Mouse (Mus musculus) heart, postnatal 36 days (tissue): ENCODE measurements at regions not wholly inside any gene's neighbourhood (a gene's known extent, or its start where the extent isn't known, plus 50 kb on each side); places are given as distances from the start of the nearest gene placed in this dataset.

Experiments
- DNase-seq, 2 experiments: peaks; one replicate each; pipeline ENCODE4 v3.0.0; 2021 to 2022
- intact Hi-C: fragments of 180-260 bp; cut with DNase I; formaldehyde crosslinking; loops from one replicate; pipeline ENCODE4 v1.15.1; 2025

DNA sequence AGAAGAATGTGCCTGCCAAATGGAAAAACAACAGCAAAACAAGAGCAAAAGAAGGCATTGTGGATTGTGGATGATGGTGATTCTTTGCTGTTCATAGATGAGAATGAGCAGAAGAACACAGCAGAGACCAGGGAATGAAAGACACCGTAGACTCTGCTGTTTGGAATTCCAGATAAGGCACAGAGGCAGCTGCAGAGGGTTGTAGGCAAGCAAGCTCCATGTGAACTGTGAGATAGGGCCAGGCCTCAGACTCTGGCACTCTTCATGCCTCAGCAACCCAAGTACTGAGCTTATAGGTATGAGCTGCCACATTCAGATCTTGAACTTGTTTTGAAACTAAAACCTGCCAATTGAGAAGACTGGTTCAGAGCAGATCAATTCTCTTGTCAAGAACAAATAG lies 223.3 kb upstream of the Veph1 start:
- intact Hi-C loops: no loop called here
- no peak for DNase-seq

GRCm38 (mm10) chr3:66518289-66518688 lies 221.7 kb upstream of the Veph1 start:
- intact Hi-C loops: no loop called here
- DNase-seq: no peak

DNA sequence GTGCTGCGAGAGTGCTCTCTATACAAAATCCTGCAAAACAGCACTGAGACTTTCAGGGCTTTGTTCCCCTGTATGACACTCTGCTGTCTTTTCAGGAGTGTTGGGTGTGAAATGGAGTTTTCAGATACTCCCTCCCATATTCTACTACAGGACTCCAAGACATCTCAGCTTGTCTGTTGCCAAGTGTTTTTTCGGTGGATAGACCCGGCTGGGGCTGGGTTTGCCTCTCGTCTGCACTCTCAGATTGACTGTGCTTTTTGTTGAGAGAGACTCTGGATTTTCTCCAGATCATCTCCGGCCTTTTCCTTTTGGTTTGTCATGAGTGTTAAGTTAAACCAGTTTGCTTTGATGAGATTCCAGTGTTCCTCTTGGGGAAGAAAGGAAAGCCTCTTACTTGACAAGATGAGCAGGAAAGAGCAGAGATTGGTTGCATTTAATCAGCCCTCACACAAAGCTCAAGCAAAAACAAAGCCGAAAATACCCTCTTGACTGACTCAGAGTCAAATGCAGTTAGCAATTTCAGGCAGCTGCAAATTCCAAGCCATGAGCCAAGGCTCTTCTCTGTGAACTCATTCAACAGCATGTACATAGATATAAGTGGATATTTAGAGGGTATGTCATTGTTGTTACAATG lies 219.3 kb upstream of the Veph1 start:
- DNase-seq: no peak
- intact Hi-C loops: no loop called here

DNA sequence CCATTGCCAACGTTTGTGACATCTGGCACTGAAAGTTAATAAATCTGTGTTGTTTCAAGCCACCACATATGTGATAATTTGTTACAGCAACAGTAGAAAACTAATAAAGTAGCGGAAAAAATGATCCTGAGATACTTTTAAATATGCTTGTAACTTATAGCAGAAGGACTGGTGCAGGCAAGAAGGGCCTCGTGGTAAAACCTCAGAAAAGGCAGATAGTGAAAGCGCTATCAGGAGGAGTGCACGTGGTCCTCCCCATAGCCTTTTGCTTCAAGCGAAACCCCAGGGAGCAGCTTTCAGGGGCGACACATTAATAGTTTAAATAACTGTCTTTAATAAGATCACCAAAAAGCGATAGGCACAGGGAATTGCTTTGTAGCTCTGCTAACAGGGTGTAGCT lies 217.9 kb upstream of the Veph1 start:
- intact Hi-C loops: no loop called here

GRCm38 (mm10) chr3:66512408-66512807 lies 215.8 kb upstream of the Veph1 start:
- DNase-seq: no peak
- intact Hi-C loops: no loop called here

More for the DNA sequence above, 217.9 kb upstream of the Veph1 start:
- DNase-seq: no peak

DNA sequence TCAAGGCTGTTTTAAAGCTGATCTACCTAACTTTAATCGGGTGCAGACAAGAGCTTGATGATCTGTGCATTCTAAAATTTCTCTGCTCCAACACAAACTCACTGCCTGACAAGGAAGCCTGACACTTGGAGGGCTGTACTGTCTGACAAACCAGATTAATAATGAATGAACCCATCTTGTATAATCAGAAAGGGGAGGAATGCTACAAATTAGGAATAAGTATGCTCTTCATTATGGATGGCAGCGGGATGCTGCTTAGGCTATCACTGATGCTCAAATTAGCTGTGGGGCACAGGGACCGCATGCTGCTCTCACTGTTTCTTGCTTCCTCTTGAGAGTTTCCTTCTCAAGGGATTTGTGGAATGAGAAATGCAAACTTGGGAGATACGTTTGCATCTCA lies 213.8 kb upstream of the Veph1 start:
- DNase-seq: no peak
- intact Hi-C loops: no loop called here

DNA sequence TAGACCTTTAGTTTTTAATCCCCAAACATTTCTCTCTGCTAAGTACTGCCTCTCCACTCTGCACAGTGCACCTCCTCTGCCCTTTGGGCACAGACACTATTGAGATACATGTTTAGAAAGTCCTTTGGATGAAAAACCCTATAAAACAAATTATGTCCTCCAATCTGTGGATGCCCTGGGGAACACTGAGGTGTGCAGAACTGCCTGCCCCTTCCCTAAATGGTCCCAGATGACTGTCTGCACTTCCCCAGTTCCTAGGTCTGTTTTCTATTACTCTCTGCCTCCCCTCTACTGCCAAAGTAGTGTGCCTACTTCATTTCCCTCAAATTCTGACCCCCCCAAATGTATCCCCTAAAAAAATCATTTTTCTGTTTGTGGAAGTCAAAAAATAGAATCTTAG lies 209.5 kb upstream of the Veph1 start:
- intact Hi-C loops: no loop called here
- no peak for DNase-seq

- intact Hi-C loops: no loop called here
- DNase-seq: no peak
Measured at GRCm38 (mm10) chr3:66505476-66506076, 208.9 kb upstream of the Veph1 start.

DNA sequence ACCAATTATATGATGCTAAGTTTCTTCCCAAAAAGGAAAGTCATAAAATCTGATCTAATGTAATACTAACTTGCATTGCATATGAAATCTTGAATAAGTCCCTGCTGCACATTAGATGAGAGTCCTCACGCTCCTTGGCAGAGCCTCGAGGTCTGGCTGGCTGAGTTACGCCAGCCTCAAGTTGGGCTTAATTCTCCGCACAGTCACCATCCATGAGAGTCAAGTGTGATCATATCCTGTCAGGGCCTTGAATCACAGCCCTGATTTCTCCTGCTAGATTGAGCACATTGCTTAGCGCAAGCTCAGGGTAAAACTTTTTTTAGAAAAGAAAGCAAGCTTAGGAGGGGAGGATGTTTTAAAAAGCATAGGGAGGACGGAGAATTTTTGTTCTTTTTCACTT lies 208.1 kb upstream of the Veph1 start:
- DNase-seq: no peak
- intact Hi-C loops: no loop called here

GRCm38 (mm10) chr3:66503615-66504014 lies 207.0 kb upstream of the Veph1 start:
- intact Hi-C loops: no loop called here
- no peak for DNase-seq

GRCm38 (mm10) chr3:66501865-66502264 lies 205.2 kb upstream of the Veph1 start:
- intact Hi-C loops: no loop called here
- no peak for DNase-seq

DNA sequence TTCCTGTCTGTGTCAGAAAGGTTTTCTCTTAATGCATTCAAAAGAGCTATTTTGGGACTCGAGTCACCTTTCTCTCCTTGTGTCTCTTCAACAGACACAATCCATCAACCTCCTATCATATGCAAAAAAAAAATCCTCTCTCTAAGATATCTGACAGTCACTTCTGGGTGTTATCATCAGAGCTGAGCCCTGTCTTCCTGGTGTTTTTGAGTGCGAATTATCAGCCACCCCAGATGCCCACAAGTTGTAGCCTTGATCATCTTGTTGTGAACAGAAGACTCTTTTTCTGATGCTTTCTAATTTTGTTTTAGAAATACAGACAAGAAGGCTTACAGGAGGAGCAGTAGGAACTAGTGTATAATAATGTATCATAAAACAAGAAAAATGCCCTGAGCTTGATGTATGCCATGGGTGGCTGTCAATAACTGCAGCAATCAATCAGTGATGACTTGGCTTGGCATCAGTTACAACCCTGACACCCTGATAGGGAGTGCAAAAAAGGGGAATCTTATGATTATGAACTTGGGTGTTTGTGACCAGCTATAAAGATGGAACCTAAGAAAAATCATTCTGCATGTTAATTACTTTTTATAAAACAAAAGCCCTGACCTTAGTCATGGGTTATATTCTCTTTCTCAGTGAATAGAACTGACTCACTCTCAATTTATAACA lies 197.9 kb upstream of the Veph1 start:
- intact Hi-C loops: no loop called here
- no peak for DNase-seq

DNA sequence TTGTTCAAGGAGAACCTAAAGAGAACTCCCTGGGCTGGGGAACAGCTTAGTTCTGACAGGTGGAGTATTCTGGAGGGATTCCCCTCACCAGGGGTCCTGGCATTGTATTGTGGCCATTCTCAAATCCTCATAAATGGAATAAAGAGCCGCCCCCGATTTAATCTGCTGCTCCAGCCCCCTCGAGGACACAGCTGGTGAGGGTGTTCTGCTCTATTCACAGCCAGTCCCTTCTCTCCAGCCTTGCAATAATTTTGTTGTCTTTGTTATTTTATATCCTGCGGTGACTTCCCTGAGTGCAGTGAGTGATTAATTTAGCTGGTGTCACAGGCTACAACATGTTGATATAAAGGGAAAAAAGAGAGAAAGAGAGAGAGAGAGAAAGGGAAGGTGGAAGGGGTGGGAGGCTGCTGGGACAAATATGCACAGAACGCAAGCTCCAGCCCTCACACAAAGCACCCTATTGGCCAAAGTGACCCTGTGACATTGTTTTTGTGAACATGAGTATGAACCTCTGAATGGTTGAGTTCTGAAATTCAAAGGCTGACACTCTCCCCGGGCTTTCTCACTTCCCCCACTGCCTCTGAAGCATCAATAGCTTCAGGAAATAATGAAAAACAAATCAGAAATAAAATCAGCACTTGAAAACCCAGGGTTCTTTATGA lies 194.2 kb upstream of the Veph1 start:
- DNase-seq: no peak
- intact Hi-C loops: no loop called here

DNA sequence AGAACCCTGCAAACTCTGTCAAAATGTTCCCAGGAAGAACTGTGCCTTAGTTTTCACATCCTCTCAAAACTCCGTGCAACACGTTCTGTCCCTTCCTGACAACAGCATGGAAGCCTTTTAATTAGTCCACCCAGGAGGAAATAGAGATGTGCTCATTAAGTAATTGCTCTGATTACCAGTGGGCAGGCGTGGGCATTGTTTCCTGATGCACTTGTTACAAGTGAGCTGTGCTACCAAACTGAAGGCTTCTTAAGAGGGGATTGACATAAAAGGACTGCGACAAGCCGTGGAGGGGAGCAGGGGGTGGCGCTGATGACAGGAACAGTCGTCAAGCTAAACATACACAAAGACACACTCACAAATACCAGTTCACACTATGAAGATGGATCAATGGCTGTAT lies 192.1 kb upstream of the Veph1 start:
- intact Hi-C loops: no loop called here
- no peak for DNase-seq

- intact Hi-C loops: no loop called here
- DNase-seq: no peak
Measured at GRCm38 (mm10) chr3:66486658-66487057, 190.0 kb upstream of the Veph1 start.

DNA sequence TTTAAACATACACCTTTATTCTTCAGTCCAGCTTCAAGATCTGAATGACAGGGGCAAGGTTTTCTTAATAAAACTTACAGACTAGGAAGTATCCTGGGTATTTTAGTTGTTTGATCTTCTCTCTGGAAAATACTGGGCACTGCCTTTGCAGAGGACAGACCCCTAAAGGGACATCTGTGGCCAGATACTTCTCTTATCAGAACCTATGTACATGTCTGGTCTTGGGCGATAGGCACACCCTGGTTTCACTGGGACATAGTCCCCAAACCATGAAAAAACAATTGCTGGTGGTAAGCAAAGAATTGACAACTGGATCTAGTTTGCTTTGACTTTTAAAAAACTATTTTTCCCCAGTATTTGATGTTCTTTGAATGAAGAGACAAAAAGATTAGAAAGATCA lies 189.5 kb upstream of the Veph1 start:
- DNase-seq: no peak
- intact Hi-C loops: no loop called here

DNA sequence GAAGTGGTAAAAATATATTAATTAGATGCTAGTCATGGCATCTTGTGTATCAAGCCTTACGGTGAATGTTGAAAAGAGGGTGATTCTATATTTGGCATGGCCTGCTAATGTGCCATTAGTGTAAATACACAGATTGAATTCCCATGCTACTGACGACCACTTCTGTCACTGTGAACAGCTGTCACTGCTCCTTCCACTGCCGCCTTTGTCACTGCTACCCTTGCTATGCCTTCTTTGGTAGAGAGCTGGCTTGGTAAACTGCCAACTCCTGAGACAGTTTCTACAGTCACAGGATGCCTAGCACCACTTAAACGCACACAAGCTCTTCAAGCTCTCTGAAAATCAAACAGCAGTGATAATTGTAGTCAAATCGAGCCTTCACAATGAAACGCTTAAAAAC lies 184.1 kb upstream of the Veph1 start:
- no peak for DNase-seq
- intact Hi-C loops: no loop called here

DNA sequence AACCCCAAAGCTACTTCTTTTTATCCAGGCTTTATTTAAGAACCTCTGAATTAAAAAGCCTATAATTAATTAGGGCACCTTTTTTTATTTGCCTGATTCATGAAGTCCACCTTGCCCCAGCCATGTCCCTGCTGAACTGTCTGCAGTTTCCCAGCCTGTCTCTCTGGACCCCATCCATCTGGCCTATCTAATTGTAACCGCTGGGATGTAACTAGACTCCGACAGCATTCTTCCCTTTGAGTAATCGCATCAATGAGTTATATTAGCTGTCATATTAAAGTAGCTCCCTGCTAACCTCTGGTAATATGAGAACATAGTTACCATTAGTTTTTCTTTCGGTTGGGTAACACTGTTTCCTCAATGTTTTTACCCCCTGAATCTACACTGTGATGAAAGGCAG lies 182.6 kb upstream of the Veph1 start:
- intact Hi-C loops: no loop called here
- no peak for DNase-seq

- intact Hi-C loops: no loop called here
- DNase-seq: no peak
Measured at GRCm38 (mm10) chr3:66466321-66466720, 169.7 kb upstream of the Veph1 start.

GRCm38 (mm10) chr3:66465371-66465770 lies 168.7 kb upstream of the Veph1 start:
- intact Hi-C loops: no loop called here
- no peak for DNase-seq

DNA sequence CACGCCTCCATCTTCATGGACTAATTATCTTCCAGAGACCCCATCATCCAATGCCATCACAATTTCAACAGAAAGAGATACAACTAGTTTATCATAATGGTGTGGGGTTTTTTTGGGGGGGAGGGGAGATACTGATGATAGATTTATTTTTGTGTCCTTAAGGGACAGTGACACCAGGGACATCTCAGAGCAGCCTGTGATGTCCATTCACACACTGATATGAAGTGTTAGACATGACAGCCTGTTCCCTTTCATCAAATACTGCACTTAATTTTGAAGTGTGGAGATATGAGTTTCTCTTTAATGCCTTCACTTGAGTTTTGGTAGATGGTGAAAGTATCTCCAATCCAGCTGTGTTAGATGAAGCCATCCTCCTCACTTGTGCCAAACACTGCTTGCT lies 165.7 kb upstream of the Veph1 start:
- DNase-seq: no peak
- intact Hi-C loops: no loop called here
